Mouse (Mus musculus) C2C12 (cell line): Measurements from ENCODE around the gene Vmn1r148.
"Not testable (repeated sequence)": the region's sequence is repeated elsewhere in the genome, so short reads cannot be mapped to it uniquely, and the experiment has no call there.

Experiments
- CTCF ChIP-seq: IDR thresholded peaks from one replicate; pipeline ENCODE4 v1.5.1; 2011; ENCODE audit not compliant: control insufficient read depth, insufficient read depth, insufficient read length
- MAX ChIP-seq: IDR thresholded peaks from one replicate; pipeline ENCODE4 v1.6.1; 2011; ENCODE audit warnings: mild to moderate bottlenecking, control low read depth
- USF1 ChIP-seq: IDR thresholded peaks from one replicate; pipeline ENCODE4 v1.6.1; 2011; ENCODE audit warnings: low read depth, mild to moderate bottlenecking, control low read depth, moderate library complexity

DNA sequence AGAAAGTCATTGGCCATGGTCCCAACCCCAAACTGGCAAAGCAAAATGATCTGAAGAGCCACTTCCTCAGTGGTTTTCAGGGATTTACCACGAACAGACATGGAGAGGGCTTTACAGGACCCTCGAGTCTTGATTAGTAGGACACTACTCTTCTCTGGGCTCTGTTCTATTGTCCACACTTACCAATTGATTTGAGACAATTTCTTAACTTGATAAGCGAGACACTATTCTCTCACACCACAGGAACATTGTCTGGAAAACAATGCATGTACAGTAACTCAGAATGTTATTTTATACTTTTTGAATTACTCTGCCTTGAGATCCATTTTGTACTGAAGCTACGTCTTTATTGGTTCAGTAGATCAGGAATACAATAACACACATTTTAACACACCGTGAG is 50.6 kb downstream of the Vmn1r148 start, which contains the start of gene Gm10665:
- TF ChIP-seq USF1, CTCF, MAX: not testable (repeated sequence)
